Mouse (Mus musculus): ENCODE data around the gene Rimklb.
"Not testable (repeated sequence)": the region's sequence is repeated elsewhere in the genome, so short reads cannot be mapped to it uniquely, and the experiment has no call there.

Gene Rimklb

DNA sequence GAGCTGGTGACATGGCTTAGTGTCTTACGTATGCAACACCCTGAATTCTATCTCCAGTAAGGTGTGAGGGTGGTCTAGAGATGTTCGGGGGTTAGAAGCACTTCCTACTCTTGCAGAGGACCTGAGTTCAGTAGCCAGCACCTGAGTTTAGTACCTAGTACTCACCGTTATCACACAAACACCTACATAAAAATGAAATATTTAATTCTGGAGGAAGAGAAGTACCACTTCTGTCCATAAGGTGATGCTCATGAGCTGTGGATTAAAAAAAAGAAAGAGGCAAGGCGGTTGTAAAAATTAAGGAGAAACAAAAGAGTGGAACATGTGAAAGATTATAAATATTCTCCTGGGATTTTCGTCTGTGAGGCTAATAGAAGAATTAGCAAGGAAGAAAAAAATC is 2.1 kb downstream of the Rimklb start:
- no peak for DNase-seq (ENCODE audit: low spot score in 2 of 2)

DNA sequence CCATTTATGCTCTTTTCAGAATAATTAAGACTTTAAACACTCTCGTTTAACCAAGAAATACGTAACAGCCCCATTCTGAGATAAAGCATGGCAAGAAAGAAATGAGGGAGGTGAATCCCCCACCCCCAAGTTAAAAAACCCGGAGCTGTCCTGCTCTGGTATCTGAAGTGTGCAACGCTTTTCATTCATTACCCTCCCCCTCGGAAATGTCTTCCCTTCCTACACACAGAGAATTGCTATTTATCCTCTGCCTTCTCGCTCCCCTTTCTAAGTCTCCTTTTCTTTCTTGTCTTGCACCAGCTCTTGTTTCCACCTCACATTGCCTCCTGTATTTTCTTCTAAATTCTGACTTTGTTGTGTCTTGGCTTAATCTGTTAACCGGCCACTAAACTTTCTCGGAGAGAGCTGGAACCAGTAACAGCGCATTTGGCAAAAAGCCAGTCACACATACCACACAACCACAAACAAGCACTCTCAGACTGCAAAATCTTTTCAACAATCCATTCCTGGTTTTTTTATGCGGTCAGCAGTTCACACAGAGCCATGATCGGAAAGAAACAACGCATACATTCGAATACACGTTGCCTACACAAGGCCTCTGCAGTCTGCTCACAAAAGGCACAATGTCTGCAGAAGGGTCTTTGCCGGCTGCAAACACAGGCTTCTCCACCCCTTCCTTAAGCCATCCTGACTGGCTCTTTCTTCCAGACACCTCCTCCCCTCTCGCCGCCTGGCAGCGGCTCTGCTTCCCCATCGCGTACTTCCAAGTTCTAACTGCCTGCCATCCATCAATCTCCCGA is 3.3 kb downstream of the Rimklb start:
- DNase-seq (ENCODE audit: low spot score in 2 of 2) = no peak

DNA sequence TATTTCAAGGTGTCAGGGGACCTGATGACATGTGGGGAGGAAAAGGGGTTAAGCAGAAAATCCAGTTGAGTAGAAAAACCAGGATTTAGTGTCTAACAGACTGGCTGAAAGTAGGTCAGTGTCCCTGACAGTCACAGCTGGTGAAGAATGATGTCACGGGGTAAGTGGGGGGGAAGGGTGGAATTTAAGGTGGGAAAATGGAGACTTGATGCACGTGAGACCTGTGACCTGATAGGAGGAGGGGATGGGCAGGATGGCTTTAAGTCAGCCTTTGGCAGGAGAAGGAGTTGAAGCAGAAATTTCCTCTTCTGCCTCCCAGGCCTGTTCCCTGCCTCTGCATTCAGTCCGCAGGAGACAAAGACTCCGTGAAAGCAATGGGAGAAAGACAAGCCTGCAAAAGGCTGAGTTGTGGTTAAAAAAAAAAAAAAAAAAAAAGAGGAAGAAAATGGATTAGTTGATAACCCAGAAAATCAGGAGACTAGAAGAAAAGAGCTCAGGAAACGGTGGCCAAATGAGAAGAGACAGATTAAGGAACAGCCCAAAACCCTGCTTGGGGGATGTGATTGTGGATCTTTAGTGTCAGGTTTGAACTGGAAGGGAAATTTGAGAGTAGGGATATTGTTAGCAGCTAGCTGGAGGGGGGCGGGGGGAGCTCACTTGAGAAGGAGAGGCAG is 4.6 kb downstream of the Rimklb start:
- no peak for DNase-seq (ENCODE audit: low spot score in 2 of 2)

DNA sequence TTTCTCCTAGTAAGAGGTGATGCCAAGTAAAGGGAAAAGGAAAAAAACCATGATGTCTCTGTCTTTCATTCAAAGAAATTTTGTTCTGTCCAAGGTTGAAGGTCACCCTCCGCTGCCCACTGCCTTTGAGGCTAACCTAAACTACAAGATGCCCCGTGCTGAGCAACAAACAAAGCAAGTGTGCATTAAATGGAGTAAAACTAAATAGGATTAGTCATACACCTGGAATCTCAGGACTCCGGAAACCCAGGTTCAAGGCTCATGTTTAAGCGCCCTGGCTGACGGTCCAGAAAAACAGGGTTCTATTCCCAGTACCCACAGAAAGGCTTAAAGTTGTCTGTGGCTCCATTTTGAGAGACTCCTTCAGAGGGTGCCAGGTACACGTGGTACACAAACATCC is 6.1 kb downstream of the Rimklb start:
- DNase-seq (ENCODE audit: low spot score in 2 of 2) = no peak

DNA sequence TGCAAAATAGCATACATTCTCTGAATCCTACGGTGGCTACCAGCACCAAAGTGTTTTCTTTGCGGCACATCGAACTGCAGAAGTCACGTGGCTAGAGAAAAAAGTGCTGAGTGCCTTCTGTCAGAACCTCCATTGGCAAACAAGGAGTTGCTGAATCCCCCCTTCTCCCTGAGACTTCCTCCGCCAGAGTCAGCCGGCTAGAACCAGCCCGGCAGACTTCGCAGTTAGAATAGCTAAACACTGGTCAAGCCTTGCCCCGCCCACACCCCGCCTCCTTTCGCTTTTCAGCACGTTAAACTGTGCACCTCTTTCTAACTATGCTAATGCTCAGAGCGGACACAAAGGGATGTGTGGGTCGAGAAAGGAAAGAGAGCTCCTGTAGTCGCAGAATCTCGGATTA is 7.0 kb downstream of the Rimklb start:
- DNase-seq (ENCODE audit: low spot score in 2 of 2) = peak in 1 of 2 experiments; percentile 32

DNA sequence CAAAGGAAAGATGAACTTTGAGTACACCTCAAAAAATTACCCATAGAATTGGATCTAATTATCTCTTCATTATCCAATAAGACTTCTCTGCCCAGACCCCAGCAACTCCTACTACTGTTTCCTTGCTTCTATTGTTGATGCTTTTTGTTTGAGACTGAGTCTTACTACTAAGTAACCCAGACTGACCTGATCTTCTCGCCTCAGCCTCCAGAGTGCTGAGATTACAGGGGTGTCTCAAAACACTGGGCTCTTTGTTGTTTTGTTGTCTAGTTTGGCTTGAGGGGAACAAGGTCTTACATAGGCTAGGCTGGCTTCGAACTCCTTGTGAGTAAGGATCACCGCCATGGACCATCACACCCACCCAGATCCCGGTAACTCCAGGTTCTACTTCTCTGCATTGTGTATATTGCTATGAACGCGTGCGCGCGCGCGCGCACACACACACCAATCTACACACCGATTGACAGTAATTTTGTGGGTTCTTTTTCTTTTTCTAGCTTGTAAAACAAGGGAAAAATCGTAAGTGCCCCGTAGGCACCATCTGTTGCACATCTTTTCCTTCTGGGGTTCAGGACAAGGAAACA is 7.5 kb downstream of the Rimklb start:
- no peak for DNase-seq (ENCODE audit: low spot score in 2 of 2)

DNA sequence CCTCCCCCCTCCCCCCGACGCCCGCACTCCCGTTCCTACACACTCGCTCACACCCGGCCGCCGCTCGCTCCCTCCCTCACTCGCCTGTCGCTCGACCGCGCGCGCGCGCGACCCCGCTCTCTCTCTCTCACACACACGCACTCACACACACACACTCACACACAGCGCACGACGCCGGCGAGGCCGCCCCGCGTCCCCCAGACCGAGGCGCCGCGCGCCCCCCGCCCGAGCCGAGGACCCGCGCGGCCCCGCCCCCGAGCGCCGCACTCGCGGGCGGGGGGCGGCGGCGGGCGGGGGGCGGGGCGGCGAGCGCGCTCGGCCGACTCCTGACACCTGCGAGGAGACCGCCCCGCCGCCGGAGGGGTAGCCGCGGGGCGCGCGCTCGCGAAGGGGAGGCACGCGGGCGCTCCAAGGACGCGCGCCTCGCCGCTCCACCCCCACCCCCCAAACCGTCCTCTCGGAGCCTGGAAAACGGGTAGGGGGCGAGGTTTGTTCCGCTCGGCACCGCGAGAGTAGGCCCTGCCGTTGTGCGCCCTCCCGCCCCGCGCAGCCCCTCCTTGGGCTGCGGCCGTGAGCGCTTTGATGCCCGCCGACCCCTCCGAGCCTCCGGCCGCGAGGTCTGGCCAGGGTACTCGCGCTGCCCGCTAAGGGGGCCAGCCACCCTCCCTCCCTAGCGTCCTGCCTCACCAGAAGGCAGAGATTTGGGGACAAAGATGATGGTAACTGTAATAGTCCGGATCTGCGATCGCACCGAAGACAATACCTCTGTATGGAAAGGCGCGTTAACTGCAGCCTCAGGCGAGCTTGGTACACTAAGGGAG is 12.1 kb downstream of the Rimklb start:
- no peak for DNase-seq (ENCODE audit: low spot score in 2 of 2)

DNA sequence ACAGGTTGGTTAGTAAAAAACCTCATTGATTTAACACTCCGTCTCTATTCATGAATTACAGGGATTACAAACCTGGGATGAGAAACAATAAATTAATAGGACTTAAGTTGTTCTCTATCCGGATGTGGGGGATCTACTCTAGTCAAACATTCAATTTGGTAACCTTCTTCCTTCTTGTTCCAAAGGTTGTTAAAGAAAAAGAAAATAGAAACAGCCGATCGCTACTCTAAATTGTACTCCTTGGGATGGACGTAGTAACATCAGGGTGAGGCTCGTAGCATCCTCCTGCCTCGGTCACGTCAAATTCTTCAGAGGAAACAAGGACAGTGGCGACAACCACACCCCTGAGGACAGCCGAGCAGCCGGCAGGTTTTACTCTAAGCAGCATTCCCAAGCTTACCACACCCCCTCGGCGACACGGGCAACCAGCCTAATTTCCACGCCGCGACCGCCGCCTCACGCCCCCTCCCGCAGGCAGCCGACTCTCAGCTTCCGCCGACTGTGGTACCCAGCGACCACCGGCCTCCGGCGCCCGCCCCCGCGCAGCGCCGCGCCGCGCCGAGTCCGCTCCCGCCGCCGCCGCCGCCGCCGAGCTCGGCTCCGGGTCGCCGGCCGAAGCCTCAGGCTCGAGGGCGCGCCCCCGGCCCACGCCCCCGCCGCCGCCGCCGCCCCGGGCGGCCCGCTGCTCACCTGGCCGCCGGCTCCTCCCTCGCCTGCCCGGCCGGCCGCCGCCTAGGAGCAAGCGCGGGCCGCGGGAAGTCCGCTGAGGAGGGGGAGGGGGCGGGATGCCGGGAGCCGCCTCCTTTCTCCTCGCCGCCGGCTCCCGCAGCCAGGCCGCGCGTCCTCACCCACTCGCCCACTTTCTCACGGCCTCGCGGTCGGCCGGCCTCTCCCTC is 12.9 kb downstream of the Rimklb start:
- DNase-seq (ENCODE audit: low spot score in 2 of 2) = no peak

DNA sequence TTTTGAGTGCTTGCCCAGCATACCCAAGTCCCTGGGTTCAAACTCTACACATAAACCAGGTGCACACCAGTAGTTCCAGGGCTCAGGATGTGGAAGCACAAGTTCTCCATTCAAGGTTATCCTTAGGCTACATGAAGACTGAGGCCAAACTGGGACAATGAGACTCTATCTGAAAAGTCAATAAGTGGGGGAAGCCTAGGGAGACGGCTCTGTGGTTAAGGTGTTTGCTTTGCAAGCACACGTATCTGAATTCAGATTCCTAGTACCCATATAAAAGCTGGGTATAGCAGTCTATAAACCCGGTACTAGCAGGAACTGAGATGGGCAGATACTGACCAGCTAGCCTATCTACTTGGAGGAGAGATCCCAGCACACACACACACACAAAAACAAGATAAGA is 20.5 kb downstream of the Rimklb start:
- DNase-seq (ENCODE audit: low spot score in 2 of 2) = no peak

DNA sequence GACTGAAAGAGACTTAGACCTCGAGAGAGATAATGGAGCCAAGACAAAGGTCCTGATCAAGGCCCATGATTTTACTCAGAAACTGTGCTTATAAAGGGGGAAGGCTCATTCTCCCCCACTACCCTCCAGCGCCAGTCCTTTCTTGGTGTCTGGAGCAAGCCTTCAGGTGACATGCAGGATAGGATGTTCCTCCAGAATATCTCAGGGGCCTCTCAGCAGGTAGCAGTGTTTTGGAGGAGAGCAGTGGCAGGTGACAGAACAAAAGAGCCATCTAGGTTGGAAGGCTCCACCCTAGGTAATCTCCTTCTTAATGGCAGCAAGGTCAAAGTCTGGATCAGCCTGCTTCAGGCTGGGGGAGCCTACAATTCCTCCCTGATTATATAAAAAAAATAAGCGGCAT is 27.1 kb downstream of the Rimklb start:
- DNase-seq (ENCODE audit: low spot score in 2 of 2) = not testable (repeated sequence)

DNA sequence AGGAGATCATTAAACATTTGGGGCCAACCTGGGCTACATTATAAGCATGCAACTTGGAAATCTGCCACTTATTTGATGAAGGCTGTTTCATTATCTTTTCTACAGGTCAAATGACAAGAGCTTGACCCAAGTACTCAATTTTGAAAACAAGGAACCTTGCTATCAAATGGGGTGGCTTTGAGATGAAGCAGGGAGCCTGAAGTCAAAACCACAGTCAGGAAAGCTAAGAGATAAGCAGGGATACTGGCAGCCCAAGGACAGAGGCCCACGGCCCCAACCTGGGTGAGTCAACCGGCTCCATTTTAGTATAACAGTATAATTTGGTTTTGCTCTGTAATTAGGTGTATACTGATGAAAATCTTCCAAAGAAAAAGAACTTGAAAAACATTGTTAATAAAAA is 28.3 kb downstream of the Rimklb start:
- DNase-seq (ENCODE audit: low spot score in 2 of 2) = no peak

DNA sequence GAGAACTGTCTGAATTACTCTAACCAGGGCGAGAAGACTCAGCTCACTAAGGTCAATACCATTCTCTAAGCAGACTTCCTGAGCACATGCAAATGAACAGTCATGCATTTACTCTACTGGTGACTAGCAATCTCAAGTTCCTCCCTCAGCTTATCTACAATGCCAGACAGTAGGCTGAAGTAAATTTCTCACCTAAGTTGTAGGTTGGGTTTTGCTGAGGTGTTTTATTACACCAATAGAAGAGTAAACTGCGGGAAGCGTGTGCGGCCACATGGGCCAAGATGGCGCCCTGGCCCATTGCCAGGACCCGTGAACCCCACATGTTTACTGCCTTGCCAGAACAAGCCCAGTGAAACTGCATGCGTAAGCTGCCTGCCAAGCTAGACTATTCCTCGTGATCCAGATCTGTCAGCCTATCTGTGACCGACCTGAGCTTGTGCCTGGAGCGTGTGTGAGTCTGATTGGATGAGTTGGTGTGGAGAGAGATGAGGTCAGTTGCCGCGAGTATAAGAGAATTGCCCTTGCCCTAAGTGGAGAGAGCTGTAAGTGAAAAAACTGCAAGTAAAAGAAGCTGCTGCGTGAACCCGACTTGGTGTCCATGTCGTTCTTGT is 29.4 kb downstream of the Rimklb start:
- DNase-seq (ENCODE audit: low spot score in 2 of 2) = no peak

DNA sequence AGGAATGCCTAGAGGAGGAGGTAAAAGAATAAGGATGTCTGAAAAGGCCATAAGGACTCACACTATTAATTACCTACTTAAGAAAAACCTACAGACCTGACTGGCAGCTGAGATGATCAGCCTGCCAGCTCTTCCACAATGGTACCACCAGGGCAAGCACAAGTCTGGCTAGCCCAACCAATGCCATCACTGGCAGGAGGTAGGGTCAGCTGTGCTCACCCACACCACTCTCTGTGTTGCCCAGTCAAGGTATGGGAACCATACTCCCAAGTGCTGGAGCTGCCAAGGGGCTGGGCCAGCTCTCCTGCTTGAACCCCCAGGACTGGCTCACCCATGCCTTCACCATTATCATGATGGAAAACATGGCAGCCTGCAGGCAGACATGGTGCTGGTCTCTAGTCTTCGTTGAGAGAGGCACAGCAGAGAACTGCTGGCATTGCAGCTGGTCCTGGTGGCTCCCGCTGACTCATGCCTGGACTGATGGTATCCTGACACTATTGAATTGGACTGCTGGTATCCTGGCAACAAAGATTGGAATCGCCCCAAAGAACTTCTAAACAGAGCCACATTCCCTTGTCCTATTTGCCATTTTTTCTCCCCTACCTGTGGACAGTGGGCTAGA is 32.4 kb downstream of the Rimklb start:
- DNase-seq (ENCODE audit: low spot score in 2 of 2) = no peak

DNA sequence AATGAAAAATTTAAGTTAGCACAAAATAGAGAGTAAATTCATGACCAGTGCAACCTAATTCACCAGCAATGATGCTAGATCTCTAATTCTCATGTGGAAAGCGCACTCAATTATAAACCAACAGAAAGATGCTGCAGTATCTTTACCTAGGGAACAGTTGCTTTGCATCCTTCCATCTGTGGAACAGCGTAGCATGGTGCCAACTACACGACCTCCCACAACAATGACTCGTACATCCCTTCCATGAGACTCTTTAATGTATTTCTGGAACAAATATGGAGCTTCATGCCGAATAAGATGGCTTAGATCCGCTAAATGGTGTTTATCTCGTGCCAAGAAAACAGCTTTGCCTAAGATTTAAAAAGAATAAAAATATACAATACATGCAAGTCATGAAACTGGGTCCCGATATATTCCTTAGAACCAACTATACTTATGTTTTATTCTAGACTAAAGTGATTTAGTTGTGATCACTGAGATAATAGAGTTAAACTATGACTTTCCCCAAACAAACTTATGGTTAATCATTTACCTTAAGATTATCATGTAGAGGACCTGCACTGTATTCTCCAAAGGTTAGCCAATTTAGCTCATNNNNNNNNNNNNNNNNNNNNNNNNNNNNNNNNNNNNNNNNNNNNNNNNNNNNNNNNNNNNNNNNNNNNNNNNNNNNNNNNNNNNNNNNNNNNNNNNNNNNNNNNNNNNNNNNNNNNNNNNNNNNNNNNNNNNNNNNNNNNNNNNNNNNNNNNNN is 39.4 kb downstream of the Rimklb start:
- no peak for DNase-seq (ENCODE audit: low spot score in 2 of 2)

DNA sequence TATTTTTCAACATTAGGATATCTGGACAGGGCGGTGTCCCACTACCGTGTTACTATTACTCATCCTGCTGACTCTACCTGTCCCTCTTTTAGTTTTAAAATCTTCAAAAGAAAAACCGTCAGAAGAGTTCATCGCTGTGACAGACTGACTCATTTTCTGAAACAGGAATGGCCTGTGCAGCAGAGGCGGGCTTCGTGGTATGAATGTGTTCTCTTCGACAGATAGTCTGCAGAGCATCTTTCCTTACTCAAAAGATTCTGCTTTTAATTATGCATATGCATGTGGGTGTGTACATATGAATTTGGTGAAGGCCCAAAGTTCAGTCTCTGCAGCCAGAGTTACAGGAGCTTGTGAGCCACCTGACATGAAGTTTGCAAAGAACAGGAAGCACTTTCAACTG is 50.7 kb downstream of the Rimklb start:
- DNase-seq (ENCODE audit: low spot score in 2 of 2) = no peak

DNA sequence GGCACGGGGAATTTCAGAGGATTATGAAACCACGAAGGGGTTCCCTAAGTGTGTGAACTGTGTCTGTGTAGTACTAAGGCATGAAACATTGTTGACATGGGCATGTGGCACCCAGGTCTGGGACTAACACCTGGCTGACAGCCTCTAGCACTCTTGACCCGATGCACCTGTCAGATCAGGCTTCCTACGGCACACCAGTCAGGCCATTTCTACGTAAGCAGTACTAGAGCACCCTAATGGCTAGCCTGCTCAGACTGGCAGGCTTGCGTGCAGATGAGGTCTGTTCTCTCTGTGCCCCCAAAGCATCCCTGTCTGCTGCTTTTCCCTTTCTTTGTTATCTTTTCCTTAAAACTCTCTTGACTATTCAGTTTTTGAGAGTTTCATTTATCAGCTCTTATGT is 53.3 kb downstream of the Rimklb start:
- DNase-seq (ENCODE audit: low spot score in 2 of 2) = no peak

DNA sequence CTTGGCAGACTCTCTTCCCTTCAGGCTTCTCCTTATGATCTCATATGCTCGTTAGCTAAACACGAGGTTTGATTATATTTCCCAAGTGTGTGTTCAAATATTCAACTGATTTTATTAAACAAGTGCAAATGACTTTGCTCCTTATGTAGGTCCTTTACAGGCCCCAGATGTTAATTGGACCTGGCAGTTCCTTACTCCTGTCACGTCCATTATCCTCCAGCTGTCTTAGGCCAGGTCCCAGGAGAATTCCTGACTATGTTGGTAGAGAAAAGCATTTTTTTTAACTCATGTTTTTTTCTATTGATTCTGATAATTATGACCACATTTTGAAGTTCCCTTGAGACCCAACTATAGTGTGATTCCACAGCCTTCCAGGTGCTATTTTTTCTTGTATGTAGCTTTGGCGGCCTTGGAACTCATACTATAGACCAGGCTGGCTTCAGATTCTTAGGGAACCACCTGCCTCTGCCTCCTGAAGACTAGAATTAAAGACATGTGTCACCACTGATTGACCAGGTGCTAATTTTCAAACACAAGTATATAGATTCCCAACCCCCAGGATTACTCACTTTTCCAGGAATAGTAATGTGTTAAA is 57.8 kb downstream of the Rimklb start:
- no peak for DNase-seq (ENCODE audit: low spot score in 2 of 2)

DNA sequence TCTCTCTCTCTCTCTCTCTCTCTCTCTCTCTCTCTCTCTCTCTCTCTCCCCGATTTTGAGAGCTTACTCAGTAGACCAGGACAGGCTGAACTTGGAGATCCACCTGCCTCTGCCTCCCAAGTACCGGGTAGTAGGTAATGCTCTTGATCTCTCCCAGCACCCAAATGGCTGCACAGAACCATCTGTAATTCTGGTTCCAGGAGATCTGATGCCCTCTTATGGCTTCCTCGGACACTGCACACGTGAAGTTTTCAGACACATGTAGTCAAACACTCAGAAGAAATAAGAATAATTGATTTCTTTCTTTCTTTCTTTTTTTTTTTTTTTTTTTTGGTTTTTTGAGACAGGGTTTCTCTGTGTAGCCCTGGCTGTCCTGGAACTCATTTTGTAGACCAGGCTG is 59.3 kb downstream of the Rimklb start:
- DNase-seq (ENCODE audit: low spot score in 2 of 2) = no peak

DNA sequence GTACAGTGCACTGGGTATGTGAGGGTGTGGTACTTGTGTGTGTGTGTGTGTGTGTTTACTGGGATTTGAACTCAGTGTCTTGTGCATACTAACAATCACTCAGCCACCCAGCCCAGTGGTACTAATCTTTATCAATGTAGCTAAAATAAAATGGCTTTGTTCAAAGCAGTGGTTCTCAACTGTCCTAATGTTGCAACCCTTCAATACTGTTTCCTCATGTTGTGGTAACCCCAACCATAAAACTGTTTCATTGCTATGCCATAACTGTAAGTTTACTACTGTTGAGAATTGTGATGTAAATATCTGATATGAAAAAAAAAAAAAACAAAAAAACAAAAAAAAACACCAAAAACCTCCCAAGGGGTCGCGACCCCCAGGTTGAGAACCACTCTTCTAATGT is 63.3 kb downstream of the Rimklb start:
- no peak for DNase-seq (ENCODE audit: low spot score in 2 of 2)

All from spleen, postnatal 4 days (tissue).